Mouse (Mus musculus) G1E (cell line): ENCODE measurements around the gene Tubg1. TPM values are rescaled to one million over a fixed set of nuclear protein-coding genes. Genes with fewer than 3 reads are reported as not detected.
"Not testable (repeated sequence)": the region's sequence is repeated elsewhere in the genome, so short reads cannot be mapped to it uniquely, and the experiment has no call there.

Experiments used
- ATAC-seq: 2 replicates; pipeline ENCODE4 v1.8.0; 2016; ENCODE audit warnings: mild to moderate bottlenecking; ENCODE audit not compliant: insufficient number of reproducible peaks, poor library complexity, low FRiP score, severe bottlenecking; ENCODE audit errors: extremely low read depth
- DNase-seq: peaks from one replicate; pipeline ENCODE4 v3.0.0; 2012; ENCODE audit warnings: low spot score
- H3K27me3 ChIP-seq: 2 replicates; pipeline ENCODE4 v1.6.1; 2012; ENCODE audit warnings: mild to moderate bottlenecking, low read length, inconsistent platforms; ENCODE audit not compliant: insufficient read depth
- H3K36me3 ChIP-seq: replicated peaks from 2 replicates; pipeline ENCODE3; 2012; ENCODE audit warnings: mild to moderate bottlenecking, inconsistent platforms
- H3K4me1 ChIP-seq: 2 replicates; pipeline ENCODE4 v1.6.1; 2012; ENCODE audit warnings: low read depth, low read length, inconsistent platforms, mixed read lengths; ENCODE audit not compliant: insufficient read depth
- H3K4me3 ChIP-seq: 2 replicates; pipeline ENCODE4 v1.5.1; 2012; ENCODE audit warnings: low read depth, mild to moderate bottlenecking, inconsistent platforms, low read length, moderate library complexity, mixed read lengths
- H3K9me3 ChIP-seq: replicated peaks from 2 replicates; pipeline ENCODE4 v1.6.1; 2012; ENCODE audit warnings: inconsistent platforms
- CTCF ChIP-seq: IDR thresholded peaks from 2 replicates; pipeline ENCODE4 v1.5.1; 2012; ENCODE audit warnings: low read depth, low read length, inconsistent platforms, mixed read lengths
- GATA1 ChIP-seq: IDR thresholded peaks from 2 replicates; pipeline ENCODE4 v1.6.1; 2012; ENCODE audit warnings: borderline replicate concordance, low read length, inconsistent platforms, mixed read lengths
- GATA2 ChIP-seq: IDR thresholded peaks from 2 replicates; pipeline ENCODE4 v1.6.1; 2012; ENCODE audit warnings: low read depth, low read length, inconsistent platforms, borderline replicate concordance
- POLR2AphosphoS5 ChIP-seq: IDR thresholded peaks from 2 replicates; pipeline ENCODE4 v1.6.1; 2012; ENCODE audit warnings: low read depth, low read length, inconsistent platforms; ENCODE audit not compliant: insufficient replicate concordance
- TAL1 ChIP-seq: conservative IDR thresholded peaks from 2 replicates; pipeline ENCODE4 v1.6.1; 2012; ENCODE audit warnings: low read depth, low read length, inconsistent platforms, mixed read lengths
- polyA plus RNA-seq: library from polyadenylated mRNA; stranded (reverse); fragments of >175 nt; gene quantifications from 2 replicates; pipeline ENCODE4 v1.2.3, GENCODE M21; 2012
- total RNA-seq, 2 experiments: library from RNA; stranded (forward) in 1 of 2; stranded (reverse) in 1 of 2; fragments of 200-1000 nt in 1 of 2; fragments of >200 nt in 1 of 2; fragmentation: Nextera tagmentation in 1 of 2; gene quantifications; 2 replicates each; pipeline ENCODE4 v1.2.3; 2014 to 2017

The Tubg1 gene
- total and polyA plus RNA-seq, 3 experiments = 42.0 to 96.1 (median 46.0) TPM

- TF ChIP-seq POLR2AphosphoS5 (no peak), GATA2 (no peak), GATA1 (no peak), TAL1 (no peak), CTCF (no peak)
- Histone ChIP-seq H3K27me3 (peaks cover 31% of the 10 kb centered on the region), H3K4me3 (no peak within 1 kb of the TSS), H3K4me1 (no peaks in the 10 kb centered on the region), H3K9me3 (no peaks in the 10 kb centered on the region), H3K36me3 (no peaks in the 10 kb centered on the region)
- DNase-seq (no peak), ATAC-seq (no peak)
Measured at GRCm38 (mm10) chr11:101155728-101156371, 36.1 kb downstream of the Tubg1 start, which contains the start of gene Tubg2. Gene Tubg2, plus strand, starts transcription at chr11:101155907.

GRCm38 (mm10) chr11:101160151-101160550 is 40.4 kb downstream of the Tubg1 start:
- not testable (repeated sequence) for DNase-seq, H3K4me3 ChIP-seq, H3K4me1 ChIP-seq, H3K36me3 ChIP-seq, H3K9me3 ChIP-seq, ATAC-seq
- H3K27me3 ChIP-seq = peaks cover 58% of the 10 kb centered on the region

- H3K9me3 ChIP-seq, H3K4me1 ChIP-seq, H3K36me3 ChIP-seq, H3K4me3 ChIP-seq, ATAC-seq, DNase-seq: not testable (repeated sequence)
- H3K27me3 ChIP-seq = peaks cover 55% of the 10 kb centered on the region
Measured at GRCm38 (mm10) chr11:101160981-101161505, 41.3 kb downstream of the Tubg1 start.

GRCm38 (mm10) chr11:101161551-101161950 is 41.8 kb downstream of the Tubg1 start:
- no peaks in the 10 kb centered on the region for H3K9me3 ChIP-seq
- DNase-seq (no peak), ATAC-seq (no peak)
- TF ChIP-seq TAL1 (no peak), GATA2 (no peak), CTCF (no peak), POLR2AphosphoS5 (no peak), GATA1 (no peak)
- H3K4me3 ChIP-seq = no peak overlapping the region
- peaks cover 9% of the 10 kb centered on the region for H3K36me3 ChIP-seq
- 0 out of 2 replicates have a peak, but pooled peaks cover 2% of the 10 kb centered on the region for H3K4me1 ChIP-seq
- H3K27me3 ChIP-seq = peaks cover 55% of the 10 kb centered on the region

GRCm38 (mm10) chr11:101162301-101162700 is 42.6 kb downstream of the Tubg1 start:
- Histone ChIP-seq H3K27me3 (peaks cover 54% of the 10 kb centered on the region), H3K36me3 (peaks cover 9% of the 10 kb centered on the region), H3K9me3 (no peaks in the 10 kb centered on the region)

GRCm38 (mm10) chr11:101162772-101163171 is 43.0 kb downstream of the Tubg1 start:
- Histone ChIP-seq H3K4me3 (no peak overlapping the region), H3K36me3 (peaks cover 14% of the 10 kb centered on the region), H3K27me3 (peaks cover 57% of the 10 kb centered on the region), H3K4me1 (0 out of 2 replicates have a peak, but pooled peaks cover 2% of the 10 kb centered on the region), H3K9me3 (no peaks in the 10 kb centered on the region)
- ATAC-seq (no peak), DNase-seq (no peak)
- no peak for TF ChIP-seq GATA2
- TF ChIP-seq CTCF = no peak
- no peak for TF ChIP-seq POLR2AphosphoS5
- no peak for TF ChIP-seq TAL1
- no peak for TF ChIP-seq GATA1

More at GRCm38 (mm10) chr11:101162301-101162700, 42.6 kb downstream of the Tubg1 start:
- Histone ChIP-seq H3K4me1 (0 out of 2 replicates have a peak, but pooled peaks cover 2% of the 10 kb centered on the region), H3K4me3 (no peak overlapping the region)
- DNase-seq = peak; percentile 0
- no peak for TF ChIP-seq GATA2
- TF ChIP-seq GATA1 = no peak
- TF ChIP-seq CTCF = no peak
- no peak for TF ChIP-seq TAL1
- no peak for TF ChIP-seq POLR2AphosphoS5
- no peak for ATAC-seq
